Mouse (Mus musculus) forebrain, embryonic 13.5 days (tissue): ENCODE measurements around the gene Camta1. TPM values are rescaled to one million over a fixed set of nuclear protein-coding genes. Genes with fewer than 3 reads are reported as not detected.
"Not testable (repeated sequence)": the region's sequence is repeated elsewhere in the genome, so short reads cannot be mapped to it uniquely, and the experiment has no call there.

Experiments
- ATAC-seq: fragments of 200-750 bp; cut with Nextera tagmentation; 2 replicates; pipeline ENCODE4 v1.8.0; 2017
- H3K27ac ChIP-seq: fragments of 300-500 bp; sonication (generic); 2 replicates; pipeline ENCODE4 v1.5.1; 2015; ENCODE audit warnings: inconsistent platforms, mild to moderate bottlenecking, moderate library complexity
- H3K27me3 ChIP-seq: fragments of 300-500 bp; sonication (generic); 2 replicates; pipeline ENCODE4 v1.6.1; 2015; ENCODE audit warnings: mild to moderate bottlenecking, inconsistent platforms
- H3K36me3 ChIP-seq: fragments of 300-500 bp; sonication (generic); 2 replicates; pipeline ENCODE4 v1.6.1; 2015; ENCODE audit warnings: mild to moderate bottlenecking, inconsistent platforms; ENCODE audit not compliant: poor library complexity, severe bottlenecking
- H3K4me1 ChIP-seq: fragments of 300-500 bp; sonication (generic); 2 replicates; pipeline ENCODE4 v1.6.1; 2015; ENCODE audit warnings: inconsistent platforms
- H3K4me2 ChIP-seq: fragments of 300-500 bp; sonication (generic); 2 replicates; pipeline ENCODE4 v1.6.1; 2015; ENCODE audit warnings: inconsistent platforms, mild to moderate bottlenecking, moderate library complexity
- H3K4me3 ChIP-seq: fragments of 300-500 bp; sonication (generic); 2 replicates; pipeline ENCODE4 v1.5.1; 2015; ENCODE audit warnings: mild to moderate bottlenecking, inconsistent platforms
- H3K9ac ChIP-seq: fragments of 300-500 bp; sonication (generic); 2 replicates; pipeline ENCODE4 v1.6.1; 2015; ENCODE audit warnings: mild to moderate bottlenecking, inconsistent platforms
- H3K9me3 ChIP-seq: fragments of 300-500 bp; sonication (generic); replicated peaks from 2 replicates; pipeline ENCODE4 v1.6.1; 2016; ENCODE audit warnings: inconsistent platforms
- WGBS: fragments of 180-500 bp; shearing (Covaris S2); methylation state at CpG from one replicate; pipeline ENCODE4 v1.1.7; 2015; 5-methylcytosine and 5-hydroxymethylcytosine counted together
- polyA plus RNA-seq: library from polyadenylated mRNA; unstranded; fragments of >200 nt; fragmentation: Nextera tagmentation; extraction: Ambion mirVana; gene quantifications from 2 replicates; pipeline ENCODE4 v1.2.1, GENCODE M21; 2015

Gene Camta1
- polyA plus RNA-seq, 1 experiment from 2014 or later = 150 TPM

- Histone ChIP-seq H3K27me3 (no peaks in the 10 kb centered on the region), H3K36me3 (0 out of 2 replicates have a peak, but pooled peaks cover 5% of the 10 kb centered on the region), H3K27ac (no peak overlapping the region), H3K4me1 (peaks cover 16% of the 10 kb centered on the region), H3K4me2 (no peak overlapping the region), H3K4me3 (no peak overlapping the region), H3K9ac (no peak overlapping the region), H3K9me3 (peaks cover 21% of the 10 kb centered on the region)
- WGBS = 91% methylated on average over 10 of the region's 10 CpGs
- ATAC-seq = no peak
Observed at GRCm38 (mm10) chr4:150875393-150875792, 986.3 kb downstream of the Camta1 start.

DNA sequence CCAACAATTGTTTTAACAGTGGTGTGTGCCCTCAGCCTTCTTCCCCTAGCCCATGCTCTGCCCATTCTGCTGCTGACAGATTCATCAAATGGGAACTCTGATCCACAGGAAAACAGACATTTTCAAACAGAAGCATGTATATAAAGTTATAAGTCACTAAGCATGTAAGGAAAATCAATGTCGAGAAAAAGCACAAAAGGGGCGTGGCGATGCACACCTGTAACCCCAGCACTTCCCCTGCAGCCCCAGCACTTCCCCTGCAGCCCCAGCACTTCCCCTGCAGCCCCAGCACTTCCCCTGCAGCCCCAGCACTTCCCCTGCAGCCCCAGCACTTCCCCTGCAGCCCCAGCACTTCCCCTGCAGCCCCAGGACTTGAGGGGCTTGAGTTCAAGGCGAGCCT lies 987.3 kb downstream of the Camta1 start:
- not testable (repeated sequence) for H3K4me2 ChIP-seq, H3K27me3 ChIP-seq, H3K9ac ChIP-seq, H3K27ac ChIP-seq, ATAC-seq, H3K4me3 ChIP-seq, H3K36me3 ChIP-seq
- Histone ChIP-seq H3K4me1 (peaks cover 16% of the 10 kb centered on the region), H3K9me3 (peaks cover 14% of the 10 kb centered on the region)
- WGBS = 75% methylated on average over 4 of the region's 4 CpGs

GRCm38 (mm10) chr4:150872681-150873080 lies 989.0 kb downstream of the Camta1 start:
- peaks cover 16% of the 10 kb centered on the region for H3K4me1 ChIP-seq
- no peak overlapping the region for H3K4me3 ChIP-seq
- no peak overlapping the region for H3K27ac ChIP-seq
- 83% methylated on average over 8 of the region's 8 CpGs for WGBS
- 0 out of 2 replicates have a peak, but pooled peaks cover 4% of the 10 kb centered on the region for H3K36me3 ChIP-seq
- no peaks in the 10 kb centered on the region for H3K27me3 ChIP-seq
- no peak overlapping the region for H3K9ac ChIP-seq
- H3K4me2 ChIP-seq = no peak overlapping the region
- H3K9me3 ChIP-seq = no peaks in the 10 kb centered on the region
- no peak for ATAC-seq

DNA sequence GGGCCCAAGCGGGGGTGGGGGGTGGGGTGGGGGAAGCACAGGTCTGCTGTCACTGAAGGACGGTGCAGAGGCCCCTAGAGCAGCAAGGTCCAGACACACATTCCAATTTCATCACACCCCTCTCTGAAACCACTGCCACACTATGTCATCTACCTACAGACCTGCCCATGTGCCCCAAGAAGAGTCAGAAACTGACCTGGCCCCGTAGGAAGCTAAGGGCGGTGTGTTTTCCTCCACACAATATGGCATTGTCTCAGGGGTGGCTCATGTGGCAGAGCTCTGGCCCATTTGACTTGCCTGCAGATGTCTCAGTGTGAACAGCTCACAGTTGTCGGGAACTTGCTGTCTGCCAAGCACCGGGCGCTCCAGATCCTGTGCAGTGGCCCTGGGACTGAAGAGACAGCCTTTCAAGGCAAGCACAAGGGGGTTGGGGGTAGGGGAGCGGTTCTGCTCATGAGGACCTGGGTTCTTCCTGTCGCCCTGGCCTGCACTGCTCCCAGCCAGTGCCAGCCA lies 989.5 kb downstream of the Camta1 start:
- Histone ChIP-seq H3K4me1 (peaks cover 16% of the 10 kb centered on the region), H3K36me3 (peaks cover 9% of the 10 kb centered on the region), H3K4me2 (no peak overlapping the region), H3K4me3 (no peak overlapping the region), H3K27ac (no peak overlapping the region; the same call in 1 of the 2 replicates), H3K27me3 (no peaks in the 10 kb centered on the region), H3K9ac (no peak overlapping the region), H3K9me3 (no peaks in the 10 kb centered on the region)
- ATAC-seq = no peak
- WGBS = 49% methylated on average over 9 of the region's 9 CpGs

GRCm38 (mm10) chr4:150871392-150872138 lies 990.1 kb downstream of the Camta1 start:
- H3K4me2 ChIP-seq = no peak overlapping the region
- H3K9me3 ChIP-seq = no peaks in the 10 kb centered on the region
- no peak overlapping the region for H3K4me3 ChIP-seq
- H3K9ac ChIP-seq = no peak overlapping the region
- no peak overlapping the region; the same call in 1 of the 2 replicates for H3K27ac ChIP-seq
- H3K27me3 ChIP-seq = no peaks in the 10 kb centered on the region
- peaks cover 16% of the 10 kb centered on the region for H3K4me1 ChIP-seq
- 27% methylated on average over 10 of the region's 10 CpGs for WGBS
- H3K36me3 ChIP-seq = peaks cover 15% of the 10 kb centered on the region
- ATAC-seq = no peak

DNA sequence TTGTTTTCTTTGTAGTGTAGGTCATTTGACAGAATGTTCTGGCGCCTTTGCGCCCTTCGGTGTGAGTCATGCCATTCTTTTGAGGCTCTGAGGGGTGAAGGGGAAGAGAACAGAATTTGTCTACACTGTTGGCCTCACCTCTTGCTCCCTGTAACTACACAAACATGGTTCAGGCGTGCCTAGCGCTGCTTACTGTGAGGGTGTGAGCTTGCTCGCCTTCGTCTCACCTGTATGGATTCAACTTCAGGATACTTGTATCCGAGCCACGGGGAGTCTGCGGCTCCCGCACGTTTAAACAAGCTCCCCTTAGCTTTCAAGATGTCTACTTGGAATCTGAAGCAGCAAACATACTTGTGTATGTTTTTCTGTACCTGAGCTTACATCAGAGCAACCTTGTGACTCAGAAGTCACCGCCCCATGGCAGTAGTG lies 990.7 kb downstream of the Camta1 start:
- peaks cover 16% of the 10 kb centered on the region for H3K4me1 ChIP-seq
- WGBS = 86% methylated on average over 13 of the region's 13 CpGs
- H3K4me2 ChIP-seq = no peak overlapping the region
- H3K4me3 ChIP-seq = no peak overlapping the region
- ATAC-seq = no peak
- peaks cover 21% of the 10 kb centered on the region for H3K36me3 ChIP-seq
- H3K9ac ChIP-seq = no peak overlapping the region
- no peaks in the 10 kb centered on the region for H3K27me3 ChIP-seq
- H3K9me3 ChIP-seq = no peaks in the 10 kb centered on the region
- H3K27ac ChIP-seq = no peak overlapping the region

- H3K36me3 ChIP-seq = peaks cover 24% of the 10 kb centered on the region
- peaks cover 16% of the 10 kb centered on the region for H3K4me1 ChIP-seq
- 75% methylated on average over 17 of the region's 17 CpGs for WGBS
- no peak overlapping the region for H3K4me3 ChIP-seq
- ATAC-seq = no peak
- no peaks in the 10 kb centered on the region for H3K27me3 ChIP-seq
- H3K9me3 ChIP-seq = no peaks in the 10 kb centered on the region
- no peak overlapping the region for H3K4me2 ChIP-seq
- no peak overlapping the region for H3K9ac ChIP-seq
- no peak overlapping the region for H3K27ac ChIP-seq
Observed at GRCm38 (mm10) chr4:150869276-150870197, 992.1 kb downstream of the Camta1 start.

- Histone ChIP-seq H3K27ac (no peak overlapping the region), H3K36me3 (peaks cover 24% of the 10 kb centered on the region), H3K9ac (no peak overlapping the region), H3K4me2 (no peak overlapping the region), H3K4me1 (peaks cover 16% of the 10 kb centered on the region), H3K9me3 (no peaks in the 10 kb centered on the region), H3K4me3 (no peak overlapping the region), H3K27me3 (no peaks in the 10 kb centered on the region)
- no peak for ATAC-seq
- 93% methylated on average over 2 of the region's 2 CpGs for WGBS
Observed at GRCm38 (mm10) chr4:150868859-150869258, 992.8 kb downstream of the Camta1 start.

GRCm38 (mm10) chr4:150868161-150868560 lies 993.5 kb downstream of the Camta1 start:
- Histone ChIP-seq H3K27me3 (no peaks in the 10 kb centered on the region), H3K36me3 (peaks cover 24% of the 10 kb centered on the region), H3K4me3 (no peak overlapping the region), H3K4me1 (peaks cover 16% of the 10 kb centered on the region), H3K9me3 (no peaks in the 10 kb centered on the region), H3K4me2 (no peak overlapping the region), H3K27ac (no peak overlapping the region), H3K9ac (no peak overlapping the region)
- 87% methylated on average over 6 of the region's 6 CpGs for WGBS
- no peak for ATAC-seq

Other genes starting within 250 kb of the Camta1 start
- 77.0 and 89.2 TPM in 2 replicates for gene Dnajc11, start 71.8 kb upstream of the Camta1 start, polyA plus RNA-seq
- 39.6 and 40.6 TPM in 2 replicates for gene Thap3, start 127.1 kb upstream of the Camta1 start, polyA plus RNA-seq
- 17.6 and 19.4 TPM in 2 replicates for gene Phf13, start 134.4 kb upstream of the Camta1 start, polyA plus RNA-seq
- gene Klhl21, start 146.9 kb upstream of the Camta1 start, polyA plus RNA-seq = 2.7 and 3.0 TPM in 2 replicates
- gene Zbtb48, start 165.8 kb upstream of the Camta1 start, polyA plus RNA-seq = 18.5 and 25.2 TPM in 2 replicates
- gene Tas1r1, start 176.7 kb upstream of the Camta1 start, polyA plus RNA-seq = 0.53 and 0.83 TPM in 2 replicates
- gene Nol9, start 177.4 kb upstream of the Camta1 start, polyA plus RNA-seq = 22.5 and 25.8 TPM in 2 replicates
- gene Plekhg5, start 210.6 kb upstream of the Camta1 start, polyA plus RNA-seq = 8.4 and 9.2 TPM in 2 replicates